Mouse (Mus musculus) hindbrain, embryonic 15.5 days (tissue): Measurements from ENCODE around the gene Pebp1. TPM values are rescaled to one million over a fixed set of nuclear protein-coding genes. Genes with fewer than 3 reads are reported as not detected.

Source experiments
- polyA plus RNA-seq: library from polyadenylated mRNA; unstranded; fragments of >200 nt; fragmentation: Nextera tagmentation; extraction: Ambion mirVana; gene quantifications from 2 replicates; pipeline ENCODE4 v1.2.1, GENCODE M21; 2015

Gene Pebp1
- polyA plus RNA-seq, 1 experiment from 2014 or later: 1,090 TPM

Other genes with a start within 250 kb of the Pebp1 start
- 83.1 and 88.6 TPM in 2 replicates for gene Suds3, start 171.5 kb downstream of the Pebp1 start, polyA plus RNA-seq
- 57.6 and 57.7 TPM in 2 replicates for gene Taok3, start 167.5 kb downstream of the Pebp1 start, polyA plus RNA-seq
- 1.3 and 2.4 TPM in 2 replicates for gene Vsig10, start 31.5 kb upstream of the Pebp1 start, polyA plus RNA-seq
- 288 and 310 TPM in 2 replicates for gene Wsb2, start 69.7 kb upstream of the Pebp1 start, polyA plus RNA-seq
- gene Rfc5, start 101.4 kb upstream of the Pebp1 start, polyA plus RNA-seq: 30.2 and 33.1 TPM in 2 replicates
- gene Ksr2, start 126.4 kb upstream of the Pebp1 start, polyA plus RNA-seq: 7.5 and 8.1 TPM in 2 replicates